Mouse (Mus musculus): Measurements from ENCODE around the gene Trim3. TPM values are rescaled to one million over a fixed set of nuclear protein-coding genes. Genes with fewer than 3 reads are reported as not detected.

Gene Trim3
- total RNA-seq, 4 experiments from 2014 or later, result 137 to 154 (median 148) TPM

DNA sequence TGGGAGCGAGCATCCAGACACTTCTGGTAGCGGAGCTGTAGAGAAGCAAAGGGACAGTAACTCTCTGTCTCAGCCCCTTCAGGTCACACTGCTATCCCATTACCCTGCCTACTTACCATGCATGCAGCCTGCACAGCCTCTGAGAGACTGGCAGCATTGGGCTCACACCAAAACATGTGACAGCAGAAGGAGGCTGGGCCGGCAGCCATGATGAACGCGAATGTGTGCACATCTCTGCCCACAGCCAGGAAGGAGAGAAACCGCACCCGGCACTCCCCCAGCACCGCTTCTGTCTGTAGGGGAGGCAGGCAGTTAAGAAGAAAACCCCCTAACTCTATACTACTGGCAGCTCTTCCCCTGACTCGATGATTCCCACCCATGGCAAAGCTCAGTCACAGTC, 74.4 kb downstream of the Trim3 start:
- no peak for DNase-seq (ENCODE audit: low spot score in 2 of 2)

- DNase-seq (ENCODE audit: low spot score in 2 of 2), result no peak
Observed at GRCm38 (mm10) chr7:105557671-105558070, 75.7 kb downstream of the Trim3 start.

DNA sequence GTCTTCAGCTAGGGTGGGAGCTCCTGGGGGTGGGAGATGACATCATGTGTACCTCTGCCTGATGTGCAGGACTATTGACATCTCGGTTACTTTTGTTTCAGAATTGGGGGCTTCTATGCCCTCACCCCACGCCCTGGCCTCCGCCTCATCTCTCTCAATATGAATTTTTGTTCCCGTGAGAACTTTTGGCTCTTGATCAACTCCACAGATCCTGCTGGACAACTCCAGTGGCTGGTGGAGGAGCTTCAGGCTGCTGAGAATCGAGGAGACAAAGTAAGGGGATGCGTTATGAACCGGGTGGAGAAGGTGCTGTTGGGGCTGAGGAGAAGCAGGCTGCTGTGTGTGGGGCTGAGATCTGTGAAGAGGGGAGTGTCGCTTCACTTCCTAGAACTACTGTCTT, 77.0 kb downstream of the Trim3 start:
- DNase-seq (ENCODE audit: low spot score in 2 of 2), result no peak

DNA sequence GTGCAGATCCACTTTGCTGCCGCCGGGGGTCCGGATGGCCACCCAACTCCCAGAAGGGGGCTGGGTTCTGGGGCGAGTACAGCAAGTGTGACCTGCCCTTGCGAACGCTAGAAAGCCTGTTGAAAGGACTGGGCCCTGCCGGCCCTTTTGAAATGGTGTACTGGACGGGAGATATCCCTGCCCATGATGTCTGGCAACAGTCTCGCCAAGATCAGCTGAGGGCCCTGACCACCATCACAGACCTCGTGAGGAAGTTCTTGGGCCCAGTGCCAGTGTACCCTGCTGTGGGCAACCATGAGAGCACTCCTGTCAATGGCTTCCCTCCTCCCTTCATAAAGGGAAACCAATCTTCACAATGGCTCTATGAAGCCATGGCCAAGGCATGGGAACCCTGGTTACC, 77.8 kb downstream of the Trim3 start:
- no peak for DNase-seq (ENCODE audit: low spot score in 2 of 2)

Other genes starting within 250 kb of the Trim3 start
- gene Fam160a2, start 233.5 kb downstream of the Trim3 start, total RNA-seq (2022), result 10 to 100 TPM; 64.6 to 72.6 (median 70.9) TPM
- gene Cnga4, start 229.0 kb downstream of the Trim3 start, total RNA-seq (2022), result 1 to 10 TPM in 2 of 4 experiments, under 1 TPM in 2; 0.98 to 2.0 (median 1.1) TPM
- gene Cckbr, start 207.8 kb downstream of the Trim3 start, total RNA-seq (2022), result 10 to 100 TPM; 47.6 to 57.7 (median 52.5) TPM
- 10 to 100 TPM; 15.1 to 18.5 (median 17.0) TPM for gene Cavin3, start 151.3 kb downstream of the Trim3 start, total RNA-seq (2022)
- 100 to 1,000 TPM; 100 to 105 (median 101) TPM for gene Smpd1, start 79.2 kb downstream of the Trim3 start, total RNA-seq (2022)
- gene Apbb1, start 51.9 kb downstream of the Trim3 start, total RNA-seq (2022), result 100 to 1,000 TPM; 437 to 456 (median 444) TPM
- under 1 TPM; 0.33 to 0.63 (median 0.44) TPM for gene Hpx, start 33.4 kb downstream of the Trim3 start, total RNA-seq (2022)
- 10 to 100 TPM; 63.0 to 74.1 (median 68.2) TPM for gene Timm10b, start 6.5 kb upstream of the Trim3 start, total RNA-seq (2022)
- gene Arfip2, start 6.8 kb upstream of the Trim3 start, total RNA-seq (2022), result 100 to 1,000 TPM in 1 of 4 experiments, 10 to 100 TPM in 3; 84.6 to 108 (median 91.6) TPM
- 10 to 100 TPM in 2 of 4 experiments, 1 to 10 TPM in 2; 9.3 to 13.0 (median 11.2) TPM for gene Gm45799, start 7.0 kb upstream of the Trim3 start, total RNA-seq (2022)
- gene Dnhd1, start 17.3 kb upstream of the Trim3 start, total RNA-seq (2022), result 1 to 10 TPM; 4.8 to 6.3 (median 5.7) TPM
- 10 to 100 TPM; 74.3 to 83.2 (median 81.6) TPM for gene Ilk, start 103.0 kb upstream of the Trim3 start, total RNA-seq (2022)
- 10 to 100 TPM; 12.5 to 15.5 (median 13.8) TPM for gene Rrp8, start 103.8 kb upstream of the Trim3 start, total RNA-seq (2022)
- gene Taf10, start 110.8 kb upstream of the Trim3 start, total RNA-seq (2022), result 100 to 1,000 TPM in 3 of 4 experiments, 10 to 100 TPM in 1; 97.4 to 118 (median 113) TPM
- 10 to 100 TPM; 62.2 to 81.2 (median 67.1) TPM for gene Tpp1, start 118.7 kb upstream of the Trim3 start, total RNA-seq (2022)
- 10 to 100 TPM in 1 of 4 experiments, 1 to 10 TPM in 3; 9.1 to 10.2 (median 9.5) TPM for gene Dchs1, start 154.1 kb upstream of the Trim3 start, total RNA-seq (2022)
- 100 to 1,000 TPM in 3 of 4 experiments, 10 to 100 TPM in 1; 89.9 to 106 (median 102) TPM for gene Mrpl17, start 177.5 kb upstream of the Trim3 start, total RNA-seq (2022)